Mouse (Mus musculus) cerebellum, adult (tissue): ENCODE results near the gene Msi2.

Experiments
- ATAC-seq: cut with Nextera tagmentation; 2 replicates; pipeline ENCODE4 v1.9.2; 2017; ENCODE audit warnings: mild to moderate bottlenecking, moderate library complexity, mixed read lengths; ENCODE audit not compliant: insufficient number of reproducible peaks, low FRiP score, low TSS enrichment

Msi2 gene

GRCm38 (mm10) chr11:88715299-88715698, 3.0 kb downstream of the Msi2 start:
- ATAC-seq, result no peak

GRCm38 (mm10) chr11:88714127-88714526, 4.2 kb downstream of the Msi2 start:
- no peak for ATAC-seq

GRCm38 (mm10) chr11:88713479-88713878, 4.8 kb downstream of the Msi2 start:
- ATAC-seq, result no peak

GRCm38 (mm10) chr11:88709876-88710614, 8.3 kb downstream of the Msi2 start:
- ATAC-seq, result no peak

GRCm38 (mm10) chr11:88707228-88707775, 11.0 kb downstream of the Msi2 start:
- ATAC-seq, result no peak

GRCm38 (mm10) chr11:88704688-88705087, 13.6 kb downstream of the Msi2 start:
- no peak for ATAC-seq

- no peak for ATAC-seq
Observed at GRCm38 (mm10) chr11:88703220-88703619, 15.1 kb downstream of the Msi2 start.

GRCm38 (mm10) chr11:88701976-88702659, 16.2 kb downstream of the Msi2 start:
- ATAC-seq, result no peak

GRCm38 (mm10) chr11:88701020-88701419, 17.3 kb downstream of the Msi2 start:
- ATAC-seq, result no peak

GRCm38 (mm10) chr11:88700202-88700711, 18.1 kb downstream of the Msi2 start:
- no peak for ATAC-seq

GRCm38 (mm10) chr11:88693905-88694893, 24.1 kb downstream of the Msi2 start:
- no peak for ATAC-seq

GRCm38 (mm10) chr11:88693002-88693769, 25.1 kb downstream of the Msi2 start:
- no peak for ATAC-seq

GRCm38 (mm10) chr11:88692374-88692773, 25.9 kb downstream of the Msi2 start:
- ATAC-seq, result no peak

- no peak for ATAC-seq
Observed at GRCm38 (mm10) chr11:88690556-88691287, 27.6 kb downstream of the Msi2 start.

- ATAC-seq, result no peak
Observed at GRCm38 (mm10) chr11:88689831-88690459, 28.4 kb downstream of the Msi2 start.

GRCm38 (mm10) chr11:88688644-88689043, 29.7 kb downstream of the Msi2 start:
- no peak for ATAC-seq

GRCm38 (mm10) chr11:88687711-88688110, 30.6 kb downstream of the Msi2 start:
- ATAC-seq, result no peak

GRCm38 (mm10) chr11:88687010-88687409, 31.3 kb downstream of the Msi2 start:
- ATAC-seq, result no peak
